Mouse (Mus musculus): ENCODE results near the gene Gm20388. TPM values are rescaled to one million over a fixed set of nuclear protein-coding genes. Genes with fewer than 3 reads are reported as not detected.
"Not testable (repeated sequence)": the region's sequence is repeated elsewhere in the genome, so short reads cannot be mapped to it uniquely, and the experiment has no call there.

Gm20388 gene
- polyA plus RNA-seq, 1 experiment from 2014 or later, result 1.4 TPM

DNA sequence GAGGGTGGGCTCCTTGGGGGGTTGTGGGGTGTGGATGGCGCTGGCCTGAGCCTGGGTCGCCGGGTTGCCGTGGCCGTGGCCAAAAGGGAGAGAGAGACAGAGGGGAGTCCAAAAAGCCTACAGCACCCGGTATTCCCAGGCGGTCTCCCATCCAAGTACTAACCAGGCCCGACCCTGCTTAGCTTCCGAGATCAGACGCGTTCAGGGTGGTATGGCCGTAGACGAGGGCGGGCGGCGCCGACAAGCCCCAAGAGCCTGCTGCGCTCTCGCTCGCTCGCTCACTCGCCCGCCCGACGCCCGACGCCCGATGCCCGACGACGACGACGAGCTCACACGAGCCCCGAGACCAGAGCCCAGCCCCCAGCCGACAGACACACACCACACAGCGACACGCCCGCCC, 3712.9 kb downstream of the Gm20388 start:
- H3K27ac ChIP-seq (ENCODE audit: low read length); H3K4me2 ChIP-seq (ENCODE audit: low read depth, low read length); H3K4me1 ChIP-seq (ENCODE audit: control insufficient read depth, low read depth, low read length); H3K4me3 ChIP-seq (ENCODE audit: low read depth, low read length); H3K9me3 ChIP-seq (replicated peaks; ENCODE audit: control insufficient read depth, low read length); H3K36me3 ChIP-seq (ENCODE audit: control insufficient read depth, insufficient read depth); H3K9ac ChIP-seq (ENCODE audit: low read depth, low read length): not testable (repeated sequence)
- peaks cover 28% of the 10 kb centered on the region for H3K27me3 ChIP-seq (ENCODE audit: control insufficient read depth, insufficient read depth, low read depth, low read length)
- no CpG with 5 or more reads among the region's 39 CpGs for WGBS (ENCODE audit: insufficient replicate concordance)
- ATAC-seq (ENCODE audit: low read depth), result peak; percentile 32; the same call in 1 of the 2 replicates

DNA sequence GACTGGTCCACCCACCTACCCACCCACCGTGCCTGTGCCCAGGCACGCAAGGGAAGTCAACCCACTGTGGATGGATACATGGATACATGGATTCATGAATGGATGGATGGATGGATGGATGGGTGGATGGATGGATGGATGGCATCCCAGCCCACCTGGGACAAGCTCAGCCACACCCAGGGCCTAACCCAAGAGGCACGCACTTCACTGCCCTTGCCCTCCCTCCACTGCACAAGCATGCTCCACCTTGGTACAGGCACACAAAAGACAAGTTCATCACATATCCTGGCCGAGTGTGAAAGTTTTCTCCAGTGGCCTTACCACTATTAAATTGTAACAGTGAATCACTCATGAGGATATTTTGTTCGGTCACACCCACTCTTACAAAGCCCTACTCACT, 3713.6 kb downstream of the Gm20388 start:
- peaks cover 33% of the 10 kb centered on the region for H3K27me3 ChIP-seq (ENCODE audit: control insufficient read depth, insufficient read depth, low read depth, low read length)
- no peak for ATAC-seq (ENCODE audit: low read depth)
- WGBS (ENCODE audit: insufficient replicate concordance), result 50% methylated on average over 5 of the region's 5 CpGs
- peaks cover 2% of the 10 kb centered on the region; the same call in 1 of the 2 replicates for H3K4me1 ChIP-seq (ENCODE audit: control insufficient read depth, low read depth, low read length)
- no peaks in the 10 kb centered on the region for H3K36me3 ChIP-seq (ENCODE audit: control insufficient read depth, insufficient read depth)
- H3K9me3 ChIP-seq (replicated peaks; ENCODE audit: control insufficient read depth, low read length), result no peaks in the 10 kb centered on the region
- H3K4me3 ChIP-seq (ENCODE audit: low read depth, low read length), result no peak overlapping the region
- no peak overlapping the region for H3K9ac ChIP-seq (ENCODE audit: low read depth, low read length)
- H3K27ac ChIP-seq (ENCODE audit: low read length), result no peak overlapping the region
- no peak overlapping the region for H3K4me2 ChIP-seq (ENCODE audit: low read depth, low read length)

DNA sequence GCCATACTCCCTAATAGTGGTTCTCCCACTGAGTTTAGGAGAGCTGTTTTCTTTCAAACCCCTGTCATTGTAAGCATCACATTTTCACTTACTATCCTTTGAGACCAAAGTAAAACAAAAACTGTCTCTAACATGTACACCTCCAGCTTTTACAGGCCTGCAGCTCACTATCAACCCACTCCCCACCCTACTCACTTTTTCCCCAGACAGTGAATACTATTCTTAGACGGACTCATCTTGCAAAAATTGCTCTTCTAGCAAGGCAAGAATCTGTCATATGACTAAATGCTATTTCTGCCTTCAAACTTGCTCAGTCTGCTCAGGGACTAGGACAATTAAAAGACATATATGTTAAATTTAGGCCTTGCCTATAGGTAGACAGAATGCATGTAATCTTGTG, 3714.1 kb downstream of the Gm20388 start:
- Histone ChIP-seq H3K9me3 (replicated peaks; ENCODE audit: control insufficient read depth, low read length) (no peaks in the 10 kb centered on the region), H3K4me3 (ENCODE audit: low read depth, low read length) (no peak overlapping the region), H3K27me3 (ENCODE audit: control insufficient read depth, insufficient read depth, low read depth, low read length) (peaks cover 37% of the 10 kb centered on the region), H3K36me3 (ENCODE audit: control insufficient read depth, insufficient read depth) (no peaks in the 10 kb centered on the region), H3K27ac (ENCODE audit: low read length) (no peak overlapping the region), H3K4me1 (ENCODE audit: control insufficient read depth, low read depth, low read length) (peaks cover 2% of the 10 kb centered on the region; the same call in 1 of the 2 replicates), H3K4me2 (ENCODE audit: low read depth, low read length) (no peak overlapping the region), H3K9ac (ENCODE audit: low read depth, low read length) (no peak overlapping the region)
- 19% methylated on average over 1 of the region's 1 CpGs for WGBS (ENCODE audit: insufficient replicate concordance)
- no peak for ATAC-seq (ENCODE audit: low read depth)

DNA sequence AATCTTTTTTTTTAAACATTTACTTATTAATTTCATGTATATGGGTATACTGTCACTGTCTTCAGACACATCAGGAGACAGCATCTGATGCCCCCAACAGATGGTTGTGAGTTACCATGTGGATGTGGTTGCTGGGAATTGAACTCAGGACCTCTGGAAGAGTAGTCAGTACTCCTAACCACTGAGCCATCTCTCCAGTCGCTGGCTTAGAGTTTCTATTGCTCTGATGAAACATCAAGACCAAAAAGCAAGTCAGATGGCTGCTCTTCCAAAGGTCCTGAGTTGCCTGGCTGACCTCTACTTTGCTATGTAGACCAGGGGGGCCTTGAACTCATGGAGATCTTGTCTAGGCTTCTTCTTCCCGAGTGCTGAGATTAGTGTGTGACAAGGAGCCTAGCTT, 3715.1 kb downstream of the Gm20388 start:
- 21% methylated on average over 2 of the region's 2 CpGs for WGBS (ENCODE audit: insufficient replicate concordance)

DNA sequence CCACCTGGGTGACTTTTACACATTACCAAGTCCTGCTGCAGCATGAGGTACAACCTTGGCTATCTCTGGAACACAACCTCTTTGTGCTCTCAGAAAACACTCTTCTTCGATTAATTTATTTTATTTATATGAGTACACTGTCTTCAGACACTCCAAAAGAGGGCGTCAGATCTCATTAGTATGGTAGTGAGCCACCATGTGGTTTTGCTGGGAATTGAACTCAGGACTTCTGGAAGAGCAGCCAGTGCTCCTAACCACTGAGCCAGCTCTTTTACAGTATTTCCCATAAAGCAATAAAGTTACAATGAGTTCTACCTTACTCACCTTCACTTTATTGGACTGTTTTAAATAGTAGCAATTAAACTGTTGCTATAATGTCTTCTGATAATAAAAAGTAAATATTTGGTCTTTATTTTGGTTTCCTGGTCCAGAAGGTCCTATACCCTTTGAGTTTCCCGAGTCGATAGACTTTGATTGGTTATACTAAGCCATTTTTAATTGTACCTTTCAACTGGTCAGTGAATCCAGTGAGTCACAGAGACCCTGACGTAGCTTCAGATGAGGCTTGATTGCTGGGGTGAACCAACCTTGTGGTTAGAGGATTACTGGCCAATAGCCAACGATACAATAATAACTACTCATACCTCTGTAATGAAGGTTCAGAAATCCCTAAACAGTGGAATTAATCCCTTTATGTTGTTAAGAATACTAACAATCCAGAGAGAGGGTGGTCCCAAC, 3716.9 kb downstream of the Gm20388 start:
- no peak overlapping the region for H3K4me2 ChIP-seq (ENCODE audit: low read depth, low read length)
- no peak overlapping the region for H3K9ac ChIP-seq (ENCODE audit: low read depth, low read length)
- H3K4me1 ChIP-seq (ENCODE audit: control insufficient read depth, low read depth, low read length), result peaks cover 2% of the 10 kb centered on the region; the same call in 1 of the 2 replicates
- ATAC-seq (ENCODE audit: low read depth), result no peak
- H3K4me3 ChIP-seq (ENCODE audit: low read depth, low read length), result no peak overlapping the region
- no peaks in the 10 kb centered on the region for H3K9me3 ChIP-seq (replicated peaks; ENCODE audit: control insufficient read depth, low read length)
- WGBS (ENCODE audit: insufficient replicate concordance), result 47% methylated on average over 6 of the region's 6 CpGs
- H3K27me3 ChIP-seq (ENCODE audit: control insufficient read depth, insufficient read depth, low read depth, low read length), result peaks cover 37% of the 10 kb centered on the region
- H3K36me3 ChIP-seq (ENCODE audit: control insufficient read depth, insufficient read depth), result no peaks in the 10 kb centered on the region
- H3K27ac ChIP-seq (ENCODE audit: low read length), result no peak overlapping the region

More for the DNA sequence above, 3715.1 kb downstream of the Gm20388 start:
- no peak overlapping the region for H3K4me3 ChIP-seq (ENCODE audit: low read depth, low read length)
- H3K4me2 ChIP-seq (ENCODE audit: low read depth, low read length), result no peak overlapping the region
- H3K27me3 ChIP-seq (ENCODE audit: control insufficient read depth, insufficient read depth, low read depth, low read length), result peaks cover 37% of the 10 kb centered on the region
- no peak overlapping the region for H3K27ac ChIP-seq (ENCODE audit: low read length)
- H3K9ac ChIP-seq (ENCODE audit: low read depth, low read length), result no peak overlapping the region
- peaks cover 2% of the 10 kb centered on the region; the same call in 1 of the 2 replicates for H3K4me1 ChIP-seq (ENCODE audit: control insufficient read depth, low read depth, low read length)
- ATAC-seq (ENCODE audit: low read depth), result no peak
- no peaks in the 10 kb centered on the region for H3K9me3 ChIP-seq (replicated peaks; ENCODE audit: control insufficient read depth, low read length)
- no peaks in the 10 kb centered on the region for H3K36me3 ChIP-seq (ENCODE audit: control insufficient read depth, insufficient read depth)

DNA sequence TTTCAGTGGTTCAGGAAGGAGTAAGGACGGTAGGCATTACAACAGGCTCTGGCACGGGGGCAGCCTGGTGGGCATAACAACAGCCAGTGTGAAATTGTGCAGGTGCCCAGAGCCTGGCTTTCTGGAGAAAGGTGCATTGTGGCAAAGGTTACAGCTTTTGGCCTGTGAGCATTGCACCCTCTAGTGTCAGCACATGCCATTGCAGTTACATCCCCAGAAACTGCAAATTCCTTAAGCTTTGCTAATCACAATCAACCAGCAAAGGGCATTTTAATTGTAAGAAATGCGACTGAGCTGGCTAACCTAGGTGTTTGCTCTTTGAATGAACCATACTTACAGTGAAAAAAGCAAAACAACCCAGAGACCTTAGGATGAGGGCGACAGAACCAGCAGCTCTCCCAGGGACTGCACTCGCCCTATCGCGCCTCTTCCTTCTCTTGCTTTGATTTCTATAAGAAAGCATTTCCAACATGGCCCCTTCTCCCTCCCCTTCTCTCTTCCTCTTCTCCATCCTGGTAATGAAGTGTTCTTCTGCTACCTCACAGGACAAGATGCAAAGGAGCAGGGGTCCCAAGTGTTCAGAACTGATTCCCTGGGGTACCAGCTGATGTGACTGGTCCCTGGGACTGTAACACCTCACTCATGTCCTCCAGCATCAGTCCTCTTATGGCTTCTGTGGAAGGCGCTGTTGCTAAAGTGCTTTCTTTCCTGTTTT, 3717.8 kb downstream of the Gm20388 start:
- Histone ChIP-seq H3K9me3 (replicated peaks; ENCODE audit: control insufficient read depth, low read length) (no peaks in the 10 kb centered on the region), H3K4me3 (ENCODE audit: low read depth, low read length) (peak overlapping the region; percentile 26), H3K9ac (ENCODE audit: low read depth, low read length) (no peak overlapping the region), H3K4me1 (ENCODE audit: control insufficient read depth, low read depth, low read length) (peaks cover 2% of the 10 kb centered on the region; the same call in 1 of the 2 replicates), H3K27me3 (ENCODE audit: control insufficient read depth, insufficient read depth, low read depth, low read length) (peaks cover 37% of the 10 kb centered on the region), H3K4me2 (ENCODE audit: low read depth, low read length) (peak overlapping the region; percentile 41), H3K36me3 (ENCODE audit: control insufficient read depth, insufficient read depth) (no peaks in the 10 kb centered on the region), H3K27ac (ENCODE audit: low read length) (no peak overlapping the region)
- 2% methylated on average over 8 of the region's 8 CpGs for WGBS (ENCODE audit: insufficient replicate concordance)
- ATAC-seq (ENCODE audit: low read depth), result no peak

- no peak for ATAC-seq (ENCODE audit: low read depth)
- H3K36me3 ChIP-seq (ENCODE audit: control insufficient read depth, insufficient read depth), result no peaks in the 10 kb centered on the region
- peaks cover 37% of the 10 kb centered on the region for H3K27me3 ChIP-seq (ENCODE audit: control insufficient read depth, insufficient read depth, low read depth, low read length)
- peak overlapping the region; percentile 41 for H3K4me2 ChIP-seq (ENCODE audit: low read depth, low read length)
- no peak overlapping the region for H3K27ac ChIP-seq (ENCODE audit: low read length)
- H3K4me3 ChIP-seq (ENCODE audit: low read depth, low read length), result peak overlapping the region; percentile 26
- H3K9me3 ChIP-seq (replicated peaks; ENCODE audit: control insufficient read depth, low read length), result no peaks in the 10 kb centered on the region
- no peak overlapping the region for H3K9ac ChIP-seq (ENCODE audit: low read depth, low read length)
- peaks cover 2% of the 10 kb centered on the region; the same call in 1 of the 2 replicates for H3K4me1 ChIP-seq (ENCODE audit: control insufficient read depth, low read depth, low read length)
- WGBS (ENCODE audit: insufficient replicate concordance), result 8% methylated on average over 19 of the region's 19 CpGs
These were observed 3718.5 kb downstream of the Gm20388 start for GRCm38 (mm10) chr8:123628968-123629755.

GRCm38 (mm10) chr8:123630058-123630457, 3719.4 kb downstream of the Gm20388 start:
- ATAC-seq (ENCODE audit: low read depth), result no peak
- Histone ChIP-seq H3K4me1 (ENCODE audit: control insufficient read depth, low read depth, low read length) (peaks cover 2% of the 10 kb centered on the region; the same call in 1 of the 2 replicates), H3K4me3 (ENCODE audit: low read depth, low read length) (no peak overlapping the region), H3K9ac (ENCODE audit: low read depth, low read length) (no peak overlapping the region), H3K36me3 (ENCODE audit: control insufficient read depth, insufficient read depth) (no peaks in the 10 kb centered on the region), H3K4me2 (ENCODE audit: low read depth, low read length) (no peak overlapping the region), H3K27ac (ENCODE audit: low read length) (no peak overlapping the region), H3K9me3 (replicated peaks; ENCODE audit: control insufficient read depth, low read length) (no peaks in the 10 kb centered on the region), H3K27me3 (ENCODE audit: control insufficient read depth, insufficient read depth, low read depth, low read length) (peaks cover 30% of the 10 kb centered on the region)
- whole genome bisulfite sequencing (ENCODE audit: insufficient replicate concordance), result 26% methylated on average over 10 of the region's 10 CpGs

Measured in liver, embryonic 16.5 days (tissue).